Mouse (Mus musculus) cerebellum, postnatal 25 days (tissue): Measurements from ENCODE around the gene Cyp2a22.
"Not testable (repeated sequence)": the region's sequence is repeated elsewhere in the genome, so short reads cannot be mapped to it uniquely, and the experiment has no call there.

ENCODE experiments used
- DNase-seq, 2 experiments: peaks; one replicate each; pipeline ENCODE4 v3.0.0; 2021; ENCODE audit warnings: mixed read lengths in 2 of 2

Gene Cyp2a22

GRCm38 (mm10) chr7:26939262-26939661, at the start of gene Cyp2a22:
Gene Cyp2a22, minus strand, starts transcription at chr7:26939384.
- DNase-seq: no peak

- not testable (repeated sequence) for DNase-seq
Observed at GRCm38 (mm10) chr7:26983151-26983550, 44.0 kb upstream of the Cyp2a22 start.

GRCm38 (mm10) chr7:26982551-26982950, 43.4 kb upstream of the Cyp2a22 start:
- no peak for DNase-seq

- not testable (repeated sequence) for DNase-seq
Observed at GRCm38 (mm10) chr7:26981937-26982336, 42.8 kb upstream of the Cyp2a22 start.

- DNase-seq: not testable (repeated sequence)
Observed at GRCm38 (mm10) chr7:26981464-26981863, 42.3 kb upstream of the Cyp2a22 start.

- DNase-seq: not testable (repeated sequence)
Observed at GRCm38 (mm10) chr7:26962371-26962770, 23.2 kb upstream of the Cyp2a22 start.

- not testable (repeated sequence) for DNase-seq
Observed at GRCm38 (mm10) chr7:26953306-26953705, 14.1 kb upstream of the Cyp2a22 start.

GRCm38 (mm10) chr7:26952671-26953070, 13.5 kb upstream of the Cyp2a22 start:
- not testable (repeated sequence) for DNase-seq

GRCm38 (mm10) chr7:26941320-26941925, 2.2 kb upstream of the Cyp2a22 start:
- not testable (repeated sequence) for DNase-seq

GRCm38 (mm10) chr7:26917114-26917513, 22.1 kb downstream of the Cyp2a22 start:
- DNase-seq: not testable (repeated sequence)
